Mouse (Mus musculus): ENCODE measurements at regions not wholly inside any gene's neighbourhood (a gene's known extent, or its start where the extent isn't known, plus 50 kb on each side); places are given as distances from the start of the nearest gene placed in this dataset.

DNA sequence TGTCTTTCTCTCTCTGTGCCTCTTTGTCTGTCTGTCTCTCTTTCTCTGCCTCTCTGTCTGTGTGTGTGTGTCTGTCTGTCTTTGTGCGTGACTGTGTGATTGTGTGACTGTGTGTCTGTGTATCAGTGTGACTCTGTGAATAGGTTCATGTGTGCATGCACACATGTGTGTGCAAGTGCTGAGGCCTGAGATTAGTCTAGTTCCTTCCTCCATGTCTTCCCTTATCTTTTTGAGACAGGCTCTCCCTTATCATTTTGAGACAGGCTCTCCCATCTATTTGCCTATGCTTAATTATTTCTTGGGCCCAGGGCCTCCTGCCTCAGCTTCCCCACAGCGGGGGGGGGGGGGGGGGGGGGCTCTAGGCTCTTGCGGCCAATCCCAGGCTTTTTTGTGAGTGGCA lies 212.8 kb upstream of the Ttc29 start:
- no peak for ATAC-seq (replicated peaks; ENCODE audit: insufficient number of reproducible peaks, low FRiP score, low TSS enrichment, poor library complexity, severe bottlenecking)

DNA sequence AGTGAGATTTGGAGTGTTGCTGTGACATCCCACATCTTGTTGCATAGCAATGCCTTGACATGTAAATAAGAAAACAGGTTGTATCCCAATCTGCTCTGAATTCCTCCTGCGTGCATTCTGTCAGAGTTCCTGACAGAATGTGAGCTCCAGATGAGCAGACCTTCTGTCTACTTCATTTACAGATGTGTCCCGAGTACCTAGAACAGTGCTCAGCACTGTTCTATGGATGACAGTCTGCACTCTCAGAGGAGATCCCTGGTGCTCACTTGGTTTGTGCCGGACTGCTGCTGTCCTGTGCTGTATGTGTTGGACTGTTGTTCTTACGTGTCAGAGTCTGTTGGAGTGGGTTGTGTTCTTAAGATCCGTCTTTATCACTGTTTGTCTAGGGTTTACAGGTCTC lies 211.4 kb upstream of the Ttc29 start:
- no peak for ATAC-seq (replicated peaks; ENCODE audit: insufficient number of reproducible peaks, low FRiP score, low TSS enrichment, poor library complexity, severe bottlenecking)

DNA sequence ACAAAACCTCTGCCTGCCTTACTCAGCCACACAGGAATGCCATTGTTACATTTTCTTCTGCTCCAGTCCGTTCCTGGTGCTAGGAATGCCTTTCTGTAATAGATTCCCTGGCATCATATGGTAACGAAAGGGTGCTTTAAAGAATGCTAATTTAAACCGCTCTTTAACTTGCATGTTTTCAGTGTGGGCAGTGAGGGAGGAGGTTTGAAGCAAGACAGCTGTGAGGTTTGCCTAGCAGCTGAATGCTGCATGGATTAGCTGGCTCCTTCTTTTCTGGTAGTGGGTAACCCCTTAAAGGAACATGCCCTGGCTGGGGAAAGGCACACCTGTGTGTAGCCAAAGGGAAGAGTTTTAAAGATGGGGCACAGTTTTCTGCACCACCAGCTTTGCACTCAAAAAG lies 211.0 kb upstream of the Ttc29 start:
- ATAC-seq (replicated peaks; ENCODE audit: insufficient number of reproducible peaks, low FRiP score, low TSS enrichment, poor library complexity, severe bottlenecking) = no peak

DNA sequence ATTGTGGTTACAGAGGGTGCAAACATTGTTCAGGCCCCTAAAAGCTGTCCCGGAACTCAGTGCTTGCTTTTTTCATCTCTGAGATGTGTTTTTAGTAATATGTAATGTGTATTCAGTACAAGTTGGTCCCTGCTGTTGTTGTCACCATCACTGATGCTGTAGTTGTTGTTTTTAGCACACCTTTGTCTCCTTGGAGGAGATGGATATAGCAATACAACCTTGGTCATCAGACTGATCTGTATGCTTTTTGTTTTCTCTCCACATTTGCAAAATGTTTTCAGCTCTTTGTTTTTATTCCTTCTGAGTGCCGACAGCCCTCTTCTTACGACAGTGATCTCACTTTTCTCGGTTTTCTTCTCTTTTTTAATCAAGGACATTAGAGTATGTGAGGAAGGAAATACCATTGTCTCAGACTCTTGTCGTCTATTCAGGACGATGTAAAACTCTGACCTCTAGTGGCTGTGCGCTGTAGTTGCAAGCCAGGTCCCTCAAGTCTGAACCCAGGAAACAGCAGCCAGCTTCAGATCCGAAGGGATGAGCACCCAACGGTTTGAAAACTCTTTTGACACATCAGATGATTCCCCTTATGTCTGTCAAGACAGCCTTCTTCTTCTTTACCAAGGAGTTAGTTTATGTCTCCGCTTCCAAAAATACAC lies 209.1 kb upstream of the Ttc29 start:
- ATAC-seq (replicated peaks; ENCODE audit: insufficient number of reproducible peaks, low FRiP score, low TSS enrichment, poor library complexity, severe bottlenecking) = peak; percentile 40; the same call in 1 of the 2 replicates

DNA sequence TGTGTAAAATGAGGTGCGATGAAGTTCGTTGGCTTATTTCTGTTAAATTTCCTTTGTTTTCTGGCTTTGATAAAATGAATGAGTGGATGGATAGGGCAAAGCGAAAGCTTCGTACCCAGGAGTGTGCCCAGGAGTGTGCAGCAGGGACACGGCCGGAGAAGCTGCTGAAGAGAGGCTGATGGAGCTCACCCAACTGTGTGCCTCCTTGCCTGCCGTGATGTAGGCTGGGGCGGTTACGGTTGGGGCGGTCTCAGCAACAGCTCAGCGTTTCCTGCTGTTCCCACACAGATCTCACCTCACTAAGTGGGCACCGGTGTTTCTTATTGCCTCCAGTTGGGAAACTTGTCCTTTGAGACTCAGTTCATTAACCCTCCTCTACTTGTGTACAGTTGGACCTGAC lies 208.2 kb upstream of the Ttc29 start:
- ATAC-seq (replicated peaks; ENCODE audit: insufficient number of reproducible peaks, low FRiP score, low TSS enrichment, poor library complexity, severe bottlenecking) = no peak

DNA sequence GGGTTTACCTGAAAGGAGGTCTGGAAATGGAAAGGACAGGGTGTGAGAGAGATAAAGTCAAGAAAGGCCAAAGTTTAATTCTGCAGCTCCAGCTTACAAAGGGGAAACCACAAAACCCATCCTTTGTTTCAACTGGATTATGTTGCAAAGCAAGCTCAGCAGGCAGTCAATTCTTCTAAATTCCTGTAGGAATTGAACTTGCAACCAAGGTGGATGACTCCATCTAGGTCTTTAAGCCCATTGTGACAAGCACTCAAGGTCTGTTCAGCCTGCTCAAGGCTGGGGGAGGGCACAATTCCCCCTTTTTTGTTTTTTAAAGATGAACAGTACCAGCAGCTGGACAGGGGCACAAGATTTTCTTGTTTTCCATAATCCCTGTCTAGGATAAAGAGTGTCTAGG lies 200.0 kb upstream of the Ttc29 start:
- ATAC-seq (replicated peaks; ENCODE audit: insufficient number of reproducible peaks, low FRiP score, low TSS enrichment, poor library complexity, severe bottlenecking) = no peak

DNA sequence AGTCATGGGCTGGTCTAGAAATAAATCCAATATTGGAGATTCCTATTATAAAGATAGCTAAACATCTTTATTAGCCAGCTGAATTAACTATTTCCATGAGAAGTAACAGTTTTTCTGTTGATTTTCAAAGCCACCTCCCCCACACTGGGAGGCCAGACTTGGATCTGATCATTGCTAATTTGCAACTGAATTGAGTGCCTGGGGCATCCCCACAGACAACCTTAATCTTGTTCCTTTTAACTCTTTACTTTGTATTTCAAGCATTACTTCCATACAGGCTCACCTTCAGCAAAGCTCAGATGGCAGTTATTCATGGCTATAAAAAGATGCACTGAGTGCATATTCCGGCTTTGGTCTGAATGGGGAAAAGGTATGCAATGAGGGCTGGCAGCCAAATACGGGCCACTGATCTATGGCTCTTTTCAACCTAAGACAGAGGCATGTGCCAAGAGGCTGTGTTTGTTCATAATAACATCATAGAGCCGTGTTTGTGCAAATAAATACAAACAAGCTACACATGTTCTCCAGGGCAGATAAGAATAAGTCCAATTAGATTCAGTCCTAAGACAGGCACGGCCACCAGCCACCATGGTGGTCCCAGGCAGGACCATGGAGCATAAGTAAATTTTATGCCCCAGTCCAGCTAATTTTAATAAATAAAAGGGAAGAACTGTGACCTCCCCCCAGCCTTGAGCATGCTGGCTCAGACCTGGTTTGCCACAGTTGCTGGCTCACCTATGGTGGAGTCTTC lies 194.5 kb upstream of the Ttc29 start:
- ATAC-seq (replicated peaks; ENCODE audit: insufficient number of reproducible peaks, low FRiP score, low TSS enrichment, poor library complexity, severe bottlenecking) = no peak

DNA sequence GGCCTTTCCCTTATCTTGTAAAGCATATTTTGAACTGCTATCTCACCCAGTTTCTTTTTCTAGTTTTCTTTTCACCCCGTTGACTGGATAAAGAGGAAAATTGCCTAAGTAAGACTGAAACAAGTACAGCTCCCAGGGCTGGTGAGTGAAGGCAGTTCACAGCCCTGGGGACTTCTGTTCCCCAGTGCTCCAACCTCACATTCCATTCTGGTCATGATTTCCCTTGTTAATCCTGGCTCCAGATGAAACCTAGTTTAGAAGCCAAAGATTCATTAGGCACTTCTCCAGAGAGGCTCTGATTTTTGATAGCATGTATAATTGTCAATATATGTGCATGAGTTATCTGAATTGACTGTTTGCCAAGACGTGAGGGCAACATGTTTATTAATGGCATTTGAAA lies 191.6 kb upstream of the Ttc29 start:
- no peak for ATAC-seq (replicated peaks; ENCODE audit: insufficient number of reproducible peaks, low FRiP score, low TSS enrichment, poor library complexity, severe bottlenecking)

DNA sequence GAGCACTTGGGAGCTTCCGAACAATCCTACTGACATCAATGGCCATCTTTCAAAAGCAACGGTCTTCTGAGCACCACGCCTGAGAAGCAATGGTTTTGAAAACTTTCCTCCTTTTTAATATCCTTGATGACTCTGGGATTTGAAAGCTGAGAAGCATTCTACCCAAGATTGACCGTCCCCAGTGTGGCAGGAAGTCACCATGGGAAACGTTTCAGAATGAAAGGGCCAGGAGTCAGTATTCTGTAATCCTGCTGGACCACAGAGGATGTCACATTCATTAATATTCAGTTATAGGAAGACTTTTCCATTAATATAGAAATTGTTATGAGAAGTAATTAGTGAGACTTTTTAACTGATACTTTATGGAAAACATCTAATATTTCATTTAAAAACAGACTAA lies 190.1 kb upstream of the Ttc29 start:
- no peak for ATAC-seq (replicated peaks; ENCODE audit: insufficient number of reproducible peaks, low FRiP score, low TSS enrichment, poor library complexity, severe bottlenecking)

GRCm38 (mm10) chr8:78023467-78023866 lies 189.6 kb upstream of the Ttc29 start:
- no peak for ATAC-seq (replicated peaks; ENCODE audit: insufficient number of reproducible peaks, low FRiP score, low TSS enrichment, poor library complexity, severe bottlenecking)

DNA sequence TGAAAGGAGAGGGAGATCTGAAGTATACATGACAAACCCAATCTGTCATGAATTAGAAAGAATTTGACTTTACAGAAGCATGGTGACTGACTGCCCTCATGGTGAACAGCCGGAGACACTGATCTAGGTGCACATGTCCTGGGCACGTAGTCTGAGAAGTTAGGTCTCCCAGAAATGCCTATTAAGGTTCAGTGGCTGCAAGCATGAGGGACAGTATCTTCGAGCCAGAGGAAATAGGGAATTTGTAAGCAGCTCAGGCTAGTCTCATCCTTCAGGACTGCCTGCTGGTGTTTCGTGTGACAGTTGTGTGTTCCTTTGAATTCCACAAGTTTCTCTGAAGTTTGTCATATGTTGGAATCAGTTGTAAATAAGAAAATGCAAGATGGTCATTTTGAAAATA lies 189.2 kb upstream of the Ttc29 start:
- no peak for ATAC-seq (replicated peaks; ENCODE audit: insufficient number of reproducible peaks, low FRiP score, low TSS enrichment, poor library complexity, severe bottlenecking)

GRCm38 (mm10) chr8:78024964-78025363 lies 188.1 kb upstream of the Ttc29 start:
- ATAC-seq (replicated peaks; ENCODE audit: insufficient number of reproducible peaks, low FRiP score, low TSS enrichment, poor library complexity, severe bottlenecking) = no peak

GRCm38 (mm10) chr8:78027371-78027770 lies 185.7 kb upstream of the Ttc29 start:
- no peak for ATAC-seq (replicated peaks; ENCODE audit: insufficient number of reproducible peaks, low FRiP score, low TSS enrichment, poor library complexity, severe bottlenecking)

DNA sequence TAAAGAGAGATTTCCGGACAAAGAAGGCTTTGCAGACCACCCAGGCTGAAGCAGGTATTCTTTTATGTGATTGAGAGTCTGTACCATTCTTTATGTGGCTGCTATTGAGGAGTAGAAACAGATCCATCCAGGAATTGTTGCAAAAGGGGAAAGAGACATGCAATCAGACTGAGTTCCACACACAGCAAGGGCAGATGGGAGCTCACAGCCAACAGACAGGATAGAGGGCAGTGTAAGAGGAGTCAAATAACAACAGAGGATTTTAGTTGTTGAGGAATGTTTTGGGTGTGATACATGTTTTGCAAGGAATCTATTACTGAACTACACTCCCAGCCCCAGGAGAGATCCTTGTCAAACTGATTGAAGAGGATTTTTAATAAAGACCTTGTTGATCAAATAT lies 184.2 kb upstream of the Ttc29 start:
- ATAC-seq (replicated peaks; ENCODE audit: insufficient number of reproducible peaks, low FRiP score, low TSS enrichment, poor library complexity, severe bottlenecking) = no peak

GRCm38 (mm10) chr8:78031811-78032210 lies 181.3 kb upstream of the Ttc29 start:
- ATAC-seq (replicated peaks; ENCODE audit: insufficient number of reproducible peaks, low FRiP score, low TSS enrichment, poor library complexity, severe bottlenecking) = no peak

DNA sequence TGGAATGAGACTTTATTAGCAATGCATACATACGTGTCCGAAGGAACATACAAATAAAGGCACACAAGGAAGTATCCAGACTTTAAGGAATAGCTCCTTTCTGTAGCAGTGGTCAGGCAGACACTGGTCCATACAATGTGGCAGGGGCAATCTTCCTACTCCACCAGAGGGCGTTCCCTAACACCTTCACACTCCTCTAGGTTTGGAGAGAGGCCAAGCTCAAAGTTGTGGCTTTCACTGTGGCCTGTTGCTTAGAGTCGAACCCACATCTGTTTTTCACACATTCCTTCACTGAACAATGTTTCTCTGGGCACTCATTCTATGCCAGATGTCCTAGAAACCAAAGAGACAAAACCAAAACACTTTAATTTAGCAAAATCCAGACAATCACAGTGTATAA lies 178.4 kb upstream of the Ttc29 start:
- no peak for ATAC-seq (replicated peaks; ENCODE audit: insufficient number of reproducible peaks, low FRiP score, low TSS enrichment, poor library complexity, severe bottlenecking)

GRCm38 (mm10) chr8:78037218-78037617 lies 175.9 kb upstream of the Ttc29 start:
- ATAC-seq (replicated peaks; ENCODE audit: insufficient number of reproducible peaks, low FRiP score, low TSS enrichment, poor library complexity, severe bottlenecking) = no peak

DNA sequence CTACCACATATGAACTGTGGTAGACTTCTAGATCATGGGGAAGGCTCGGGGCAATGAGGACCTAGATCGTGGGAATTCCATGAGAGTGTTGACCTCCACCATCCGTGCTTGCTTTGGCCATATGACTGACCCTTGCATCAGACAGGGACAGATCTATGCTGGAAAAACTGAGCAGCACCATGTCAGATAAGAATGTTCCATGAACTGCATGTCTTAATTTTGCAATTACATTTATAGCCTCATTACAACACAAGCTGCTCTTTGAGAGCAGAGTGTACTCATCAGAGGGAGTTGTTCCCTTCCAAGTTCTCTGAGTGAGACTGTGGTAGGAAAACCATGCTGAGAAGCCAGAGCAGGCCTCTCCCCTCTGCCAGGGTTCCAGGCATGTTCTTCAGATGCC lies 166.4 kb upstream of the Ttc29 start:
- ATAC-seq (replicated peaks; ENCODE audit: insufficient number of reproducible peaks, low FRiP score, low TSS enrichment, poor library complexity, severe bottlenecking) = no peak

- no peak for ATAC-seq (replicated peaks; ENCODE audit: insufficient number of reproducible peaks, low FRiP score, low TSS enrichment, poor library complexity, severe bottlenecking)
Measured at GRCm38 (mm10) chr8:78050768-78051167, 162.3 kb upstream of the Ttc29 start.

DNA sequence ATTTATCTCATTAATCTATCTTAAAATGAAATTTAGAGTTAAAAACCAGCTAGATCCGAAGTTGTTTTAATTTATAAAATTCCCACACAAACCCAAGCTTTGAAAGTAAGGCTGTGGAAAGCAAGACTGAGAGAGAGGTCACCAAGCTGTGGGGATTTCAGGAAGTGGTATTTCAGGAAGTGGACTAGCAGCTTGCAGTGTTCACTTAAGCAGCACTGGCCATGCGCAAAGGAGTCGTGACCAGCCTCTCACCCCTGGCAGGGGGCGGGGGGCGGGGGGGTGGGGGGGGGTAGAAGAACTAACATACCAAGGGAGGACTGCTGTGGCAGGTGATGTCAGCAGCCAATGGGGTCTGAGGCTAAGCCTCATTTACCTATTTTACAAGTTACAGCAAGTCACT lies 158.7 kb upstream of the Ttc29 start:
- no peak for ATAC-seq (replicated peaks; ENCODE audit: insufficient number of reproducible peaks, low FRiP score, low TSS enrichment, poor library complexity, severe bottlenecking)

DNA sequence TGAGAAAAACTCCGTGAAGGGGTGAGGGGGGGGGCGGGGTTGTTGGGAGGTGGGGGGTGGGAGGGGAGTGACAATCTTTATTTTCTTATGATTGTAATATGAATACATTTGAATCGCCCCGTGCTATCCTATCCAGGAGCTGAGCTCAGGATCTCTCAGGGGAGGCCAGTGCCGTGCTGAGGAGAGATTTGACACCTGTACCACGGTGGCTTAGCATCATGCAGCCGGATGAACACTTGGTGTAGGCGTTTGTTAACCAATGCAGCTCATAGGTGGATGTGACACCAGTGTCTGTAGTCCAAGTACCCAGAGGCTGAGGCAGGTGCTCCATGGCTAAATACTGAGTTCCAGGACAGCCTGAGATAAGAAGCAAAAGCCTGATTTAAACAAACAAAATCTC lies 158.2 kb upstream of the Ttc29 start:
- ATAC-seq (replicated peaks; ENCODE audit: insufficient number of reproducible peaks, low FRiP score, low TSS enrichment, poor library complexity, severe bottlenecking) = no peak
